Mouse (Mus musculus): ENCODE measurements around the gene Asap2.

DNA sequence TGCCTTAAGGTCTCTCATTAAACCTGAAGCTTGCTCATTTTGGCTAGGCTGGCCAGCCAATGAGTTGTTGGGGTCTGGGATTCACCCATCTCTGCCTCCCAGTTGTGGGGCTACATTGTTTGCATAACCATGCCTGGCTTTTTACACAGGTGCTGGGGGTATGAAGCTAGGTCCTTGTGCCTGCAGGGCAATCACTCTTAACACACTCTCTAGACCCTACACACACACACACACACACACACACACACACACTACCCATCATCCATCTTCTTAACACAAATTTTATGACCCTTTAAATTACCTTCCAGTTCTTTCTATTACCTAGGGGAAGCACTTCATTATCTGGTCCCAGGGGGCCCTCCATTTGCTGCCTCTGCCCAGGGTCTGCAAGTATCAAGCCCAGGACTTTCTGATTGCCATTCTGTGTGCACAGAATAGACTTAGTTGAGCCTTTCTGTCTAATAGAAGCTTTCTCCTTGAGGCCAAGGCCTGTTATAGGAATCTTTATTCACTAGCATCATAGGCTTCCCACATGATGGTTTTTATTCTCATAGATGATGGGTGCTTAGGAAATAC is 187.0 kb downstream of the Asap2 start:
- TF ChIP-seq CTCF (IDR thresholded peaks at IDR 0.05; ENCODE audit: insufficient read depth, low read length) (no peak), POLR2A (IDR thresholded peaks at IDR 0.05; ENCODE audit: borderline replicate concordance, extremely low read depth, low read depth, low read length) (no peak)

Measured in lung, adult 2 months (tissue).